ENCODE assay signal across 8 mouse cellular contexts in the genomic region with DNA sequence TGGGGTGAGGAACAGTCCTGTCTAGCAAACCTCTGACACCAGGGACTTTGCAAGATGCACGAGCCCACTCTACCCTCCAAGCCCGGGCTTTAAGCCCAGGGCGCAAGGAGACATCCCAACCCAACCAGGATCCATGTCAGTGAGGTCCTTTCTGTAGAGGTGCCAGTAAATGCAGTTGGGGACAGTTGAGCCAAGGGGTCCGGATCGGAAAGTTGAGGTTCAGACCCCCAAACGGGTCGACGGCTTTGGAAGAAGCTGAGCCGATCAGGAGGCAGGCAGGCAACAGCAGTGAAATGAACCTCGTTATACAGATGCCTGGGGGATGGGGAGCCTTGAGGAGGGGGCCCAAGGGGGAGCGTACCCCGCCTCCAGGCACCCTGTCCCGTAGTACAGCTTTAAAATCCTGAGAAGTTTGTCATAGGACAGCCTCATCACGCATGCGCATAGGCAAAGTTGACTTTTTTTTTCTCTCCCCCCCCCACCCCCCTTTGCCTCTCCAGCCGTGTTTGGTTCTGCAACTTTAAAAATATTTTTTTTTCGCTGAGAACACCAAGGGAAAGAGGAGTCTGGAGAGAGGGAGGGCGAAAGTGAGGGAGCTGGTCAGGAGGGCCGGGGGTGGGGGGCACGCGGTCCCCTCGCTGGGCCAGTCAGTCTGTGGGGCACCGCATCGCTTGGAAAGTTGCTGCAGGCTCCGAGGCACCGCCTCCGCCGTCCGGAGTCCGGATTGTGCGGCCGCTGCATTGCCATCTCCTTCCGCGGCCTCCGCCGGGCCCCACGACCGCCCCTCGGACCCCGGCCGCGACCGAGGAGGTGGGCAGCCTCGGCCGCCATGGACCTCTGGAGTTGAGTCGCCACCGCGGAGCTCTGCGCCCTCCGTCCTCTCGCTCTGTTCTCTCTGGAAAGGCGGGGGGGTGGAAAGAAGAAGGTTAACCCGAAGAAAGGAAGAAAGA. TPM values are rescaled to one million over a fixed set of nuclear protein-coding genes. Genes with fewer than 3 reads are reported as not detected.
DNase-seq lines count a peak whose midpoint lies in the region; ATAC-seq and TF ChIP-seq lines count a peak whose summit lies in the region.

A gene (plus strand): TSS at position 650 of the 950 bp plus-strand sequence.

- no peak for TF ChIP-seq POLR2A in testis, adult 2 months (IDR thresholded peaks at IDR 0.05; ENCODE audit: control insufficient read depth, low read depth, low read length)

- H3K4me2 ChIP-seq in embryonic facial prominence, embryonic 11.5 days (ENCODE audit: low read depth, low read length) = peak within 1 kb of the TSS; percentile 82
- peak within 1 kb of the TSS; percentile 92 for H3K4me2 ChIP-seq in heart, embryonic 12.5 days
- peak within 1 kb of the TSS; percentile 86 for H3K4me2 ChIP-seq in kidney, postnatal 0 days (ENCODE audit: low read length)
- peak within 1 kb of the TSS; percentile 95 for H3K4me2 ChIP-seq in midbrain, embryonic 11.5 days

- TF ChIP-seq CTCF in testis, adult 2 months (IDR thresholded peaks at IDR 0.05; ENCODE audit: control insufficient read depth, insufficient read depth, insufficient replicate concordance, low read depth, low read length) = no peak
- TF ChIP-seq CTCF in kidney, postnatal 0 days (IDR thresholded peaks at IDR 0.05; ENCODE audit: low read depth) = no peak

- no peaks in the 10 kb centered on the region for H3K9me3 ChIP-seq in embryonic facial prominence, embryonic 11.5 days (replicated peaks; ENCODE audit: control insufficient read depth, low read length)
- H3K9me3 ChIP-seq in heart, embryonic 12.5 days (replicated peaks) = no peaks in the 10 kb centered on the region
- no peaks in the 10 kb centered on the region for H3K9me3 ChIP-seq in kidney, postnatal 0 days (replicated peaks; ENCODE audit: low read length)
- H3K9me3 ChIP-seq in midbrain, embryonic 11.5 days (ENCODE audit: control insufficient read depth, low read length) = no peaks in the 10 kb centered on the region

- 0 out of 2 replicates have a peak, but pooled peaks have one; percentile 10 for ATAC-seq in embryonic facial prominence, embryonic 11.5 days (replicated peaks; ENCODE audit: insufficient number of reproducible peaks, low FRiP score, low TSS enrichment, low read depth)
- peak; percentile 43; the same call in 1 of the 2 replicates for ATAC-seq in heart, embryonic 12.5 days (ENCODE audit: insufficient number of reproducible peaks, low FRiP score)
- ATAC-seq in kidney, postnatal 0 days (replicated peaks; ENCODE audit: low FRiP score, low read depth) = peak; percentile 38; the same call in 1 of the 2 replicates
- peak; percentile 36 for ATAC-seq in midbrain, embryonic 11.5 days (ENCODE audit: low FRiP score)
- no peak for ATAC-seq in inflammation-experienced regulatory T-cells, adult 6 months
- ATAC-seq in activated CD4-positive, CD25-positive, alpha-beta regulatory T cell, adult 4 months = no peak

- WGBS in embryonic facial prominence, embryonic 11.5 days = 3% methylated on average over 50 of the region's 53 CpGs
- under 1% methylated on average over 53 of the region's 53 CpGs for WGBS in heart, embryonic 12.5 days
- under 1% methylated on average over 53 of the region's 53 CpGs for WGBS in kidney, postnatal 0 days
- 2% methylated on average over 53 of the region's 53 CpGs for WGBS in midbrain, embryonic 11.5 days

- peaks cover 3% of the 10 kb centered on the region; the same call in 1 of the 2 replicates for H3K27me3 ChIP-seq in testis, adult 2 months (ENCODE audit: control insufficient read depth, insufficient read depth, low read length)
- no peaks in the 10 kb centered on the region for H3K27me3 ChIP-seq in embryonic facial prominence, embryonic 11.5 days (ENCODE audit: control insufficient read depth, insufficient read depth, low read length)
- no peaks in the 10 kb centered on the region; the same call in 1 of the 2 replicates for H3K27me3 ChIP-seq in heart, embryonic 12.5 days (replicated peaks)
- H3K27me3 ChIP-seq in kidney, postnatal 0 days (ENCODE audit: insufficient read depth, low read length) = 0 out of 2 replicates have a peak, but pooled peaks cover 11% of the 10 kb centered on the region
- H3K27me3 ChIP-seq in midbrain, embryonic 11.5 days (ENCODE audit: control insufficient read depth, insufficient read depth, low read length) = peaks cover 11% of the 10 kb centered on the region

- H3K4me3 ChIP-seq in testis, adult 2 months (ENCODE audit: control insufficient read depth, low read depth, low read length) = peak within 1 kb of the TSS; percentile 63
- H3K4me3 ChIP-seq in embryonic facial prominence, embryonic 11.5 days (ENCODE audit: low read depth, low read length) = peak within 1 kb of the TSS; percentile 79
- peak within 1 kb of the TSS; percentile 79 for H3K4me3 ChIP-seq in heart, embryonic 12.5 days
- peak within 1 kb of the TSS; percentile 53 for H3K4me3 ChIP-seq in kidney, postnatal 0 days (replicated peaks; ENCODE audit: low read depth, low read length)
- H3K4me3 ChIP-seq in midbrain, embryonic 11.5 days (ENCODE audit: low read depth, low read length) = peak within 1 kb of the TSS; percentile 70

- H3K9ac ChIP-seq in embryonic facial prominence, embryonic 11.5 days (replicated peaks; ENCODE audit: low read length) = peak within 1 kb of the TSS; percentile 94
- peak within 1 kb of the TSS; percentile 93 for H3K9ac ChIP-seq in heart, embryonic 12.5 days
- peak within 1 kb of the TSS; percentile 58 for H3K9ac ChIP-seq in kidney, postnatal 0 days (ENCODE audit: low read depth, low read length)
- peak within 1 kb of the TSS; percentile 87 for H3K9ac ChIP-seq in midbrain, embryonic 11.5 days (ENCODE audit: low read length)

- peaks cover 3% of the 10 kb centered on the region; the same call in 1 of the 2 replicates for H3K4me1 ChIP-seq in testis, adult 2 months (ENCODE audit: control insufficient read depth, insufficient read depth, low read length)
- H3K4me1 ChIP-seq in embryonic facial prominence, embryonic 11.5 days (ENCODE audit: control insufficient read depth, insufficient read depth, low read length) = peaks cover 2% of the 10 kb centered on the region; the same call in 1 of the 2 replicates
- peaks cover 11% of the 10 kb centered on the region for H3K4me1 ChIP-seq in heart, embryonic 12.5 days (replicated peaks)
- H3K4me1 ChIP-seq in kidney, postnatal 0 days (replicated peaks; ENCODE audit: insufficient read depth, low read length) = 0 out of 2 replicates have a peak, but pooled peaks cover 5% of the 10 kb centered on the region
- H3K4me1 ChIP-seq in midbrain, embryonic 11.5 days (ENCODE audit: control insufficient read depth, insufficient read depth, low read length) = peaks cover 16% of the 10 kb centered on the region

- no peaks in the 10 kb centered on the region for H3K36me3 ChIP-seq in testis, adult 2 months (ENCODE audit: control insufficient read depth, insufficient read depth, low read length)
- H3K36me3 ChIP-seq in embryonic facial prominence, embryonic 11.5 days (replicated peaks; ENCODE audit: control insufficient read depth, insufficient read depth, low read depth, low read length) = no peaks in the 10 kb centered on the region
- H3K36me3 ChIP-seq in heart, embryonic 12.5 days = no peaks in the 10 kb centered on the region
- no peaks in the 10 kb centered on the region for H3K36me3 ChIP-seq in kidney, postnatal 0 days (ENCODE audit: insufficient read depth, low read length)
- no peaks in the 10 kb centered on the region for H3K36me3 ChIP-seq in midbrain, embryonic 11.5 days (ENCODE audit: control insufficient read depth, insufficient read depth, low read length)

- peak within 1 kb of the TSS; percentile 61 for H3K27ac ChIP-seq in testis, adult 2 months (ENCODE audit: control insufficient read depth, insufficient read depth, low read depth, low read length)
- H3K27ac ChIP-seq in embryonic facial prominence, embryonic 11.5 days (replicated peaks; ENCODE audit: low read depth, low read length) = peak within 1 kb of the TSS; percentile 96
- peak within 1 kb of the TSS; percentile 98 for H3K27ac ChIP-seq in heart, embryonic 12.5 days (ENCODE audit: poor library complexity, severe bottlenecking)
- H3K27ac ChIP-seq in kidney, postnatal 0 days = peak within 1 kb of the TSS; percentile 89
- H3K27ac ChIP-seq in midbrain, embryonic 11.5 days (ENCODE audit: low read depth, low read length) = peak within 1 kb of the TSS; percentile 92

- DNase-seq in testis, postnatal 14 days (ENCODE audit: low spot score) = no peak
- peak; percentile 82 for DNase-seq in embryonic facial prominence, embryonic 11.5 days (ENCODE audit: low spot score)
- DNase-seq in kidney, postnatal 0 days (ENCODE audit: low spot score) = peak; percentile 75
- peak; percentile 97 for DNase-seq in midbrain, embryonic 11.5 days (ENCODE audit: low spot score, missing footprints)

RNA-seq across cellular contexts. Expression of the gene that starts here (rescaled TPM):
- 1.1 and 1.3 TPM in 2 replicates for polyA plus RNA-seq in testis, adult 2 months (2012; rRNA removed)
- 66.6 and 67.4 TPM in 2 replicates for polyA plus RNA-seq in embryonic facial prominence, embryonic 11.5 days (2014; fragmentation: Nextera tagmentation; extraction: Ambion mirVana)
- 40.6 and 47.4 TPM in 2 replicates for polyA plus RNA-seq in heart, embryonic 12.5 days (2016; fragmentation: Nextera tagmentation; extraction: Ambion mirVana)
- polyA plus RNA-seq in kidney, postnatal 0 days (2015; fragmentation: Nextera tagmentation; extraction: Ambion mirVana) = 23.3 and 25.7 TPM in 2 replicates
- 27.8 and 31.3 TPM in 2 replicates for polyA plus RNA-seq in midbrain, embryonic 11.5 days (2014; fragmentation: Nextera tagmentation; extraction: Ambion mirVana)
- polyA plus RNA-seq in inflammation-experienced regulatory T-cells, adult 6 months (2017; shearing (Covaris generic)) = not detected
- polyA plus RNA-seq in activated CD4-positive, CD25-positive, alpha-beta regulatory T cell, adult 4 months (2017; shearing (Covaris generic)) = not detected

Comparison
In these comparisons a context has a peak if more than half of its experiments do, and no peak if none do; other contexts are left out.
1. RNA of the gene that starts here (polyA plus RNA-seq): 66.6 to 67.4 TPM in embryonic facial prominence, embryonic 11.5 days, 40.6 to 47.4 TPM in heart, embryonic 12.5 days, 27.8 to 31.3 TPM in midbrain, embryonic 11.5 days and 23.3 to 25.7 TPM in kidney, postnatal 0 days; 1.1 to 1.3 TPM in testis, adult 2 months, not detected in inflammation-experienced regulatory T-cells, adult 6 months and not detected in activated CD4-positive, CD25-positive, alpha-beta regulatory T cell, adult 4 months; every median in the first group is over 10 times any median in the second.
2. ATAC-seq: peak in embryonic facial prominence, embryonic 11.5 days (single experiment), heart, embryonic 12.5 days (single experiment), kidney, postnatal 0 days (single experiment) and midbrain, embryonic 11.5 days (single experiment); none in inflammation-experienced regulatory T-cells, adult 6 months (single experiment) and activated CD4-positive, CD25-positive, alpha-beta regulatory T cell, adult 4 months (single experiment).
3. Peak in every context shown above with its lines, with median percentiles within 50 percentile points of each other: H3K27ac ChIP-seq, H3K4me3 ChIP-seq, H3K4me2 ChIP-seq and H3K9ac ChIP-seq.